Mouse (Mus musculus) kidney, adult 2 months (tissue): Measurements from ENCODE around the gene Insr.

Experiments
- CTCF ChIP-seq: fragments of 200-500 bp; conservative IDR thresholded peaks from 2 replicates; pipeline ENCODE4 v1.5.1; 2011; ENCODE audit warnings: low read depth, mild to moderate bottlenecking, control low read depth, low read length, moderate library complexity, mixed read lengths; ENCODE audit not compliant: insufficient read depth, insufficient read length
- POLR2A ChIP-seq: fragments of 200-500 bp; IDR thresholded peaks from one replicate; pipeline ENCODE4 v1.6.1; 2011; ENCODE audit warnings: low read depth, low read length, control low read depth

DNA sequence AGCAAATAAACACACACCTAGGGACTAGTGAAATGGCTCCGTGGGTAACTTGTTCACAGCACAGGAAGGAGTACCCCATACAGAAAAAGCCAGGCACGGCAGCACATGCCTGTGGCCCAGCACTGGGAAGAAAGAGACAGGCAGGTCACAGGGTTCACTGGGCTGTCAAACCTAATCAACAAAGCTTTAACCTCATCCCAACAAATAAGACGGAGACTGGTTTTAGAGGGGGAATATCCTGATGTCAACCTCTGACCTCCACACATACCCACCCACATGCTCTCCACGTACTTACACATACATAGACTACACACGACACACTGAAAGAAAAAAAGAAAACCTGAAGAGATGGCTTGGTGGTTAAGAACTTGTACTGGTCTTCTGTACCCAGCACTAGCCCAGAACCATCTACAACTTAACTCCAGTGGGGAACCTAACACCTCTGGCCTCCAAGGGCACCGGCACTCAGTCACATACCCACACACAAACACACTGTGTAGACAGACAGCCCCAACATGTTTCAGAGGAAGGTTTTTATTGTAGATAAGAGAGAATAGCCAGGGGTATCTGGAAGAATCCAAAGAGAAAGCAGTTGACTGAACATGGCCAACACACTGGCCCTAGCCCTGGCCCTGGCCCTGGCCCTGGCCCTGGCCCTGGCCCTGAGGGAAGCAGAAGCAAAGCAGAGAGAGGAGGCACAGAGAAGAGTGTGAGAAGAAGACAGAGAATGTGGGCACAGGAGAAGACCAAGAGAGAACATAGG, 12.6 kb downstream of the Insr start:
- no peak for TF ChIP-seq CTCF
- no peak for TF ChIP-seq POLR2A
